Mouse (Mus musculus): ENCODE results near the gene 1810037I17Rik. TPM values are rescaled to one million over a fixed set of nuclear protein-coding genes. Genes with fewer than 3 reads are reported as not detected.

Gene 1810037I17Rik
- total RNA-seq (2021), result 10 to 100 TPM; 50.8 to 53.7 TPM
- long read RNA-seq, experiment 1, transcript 1810037I17Rik-201 (2 exons, 1,160 nt), result major isoform, 30 of 30 reads
- long read RNA-seq, experiment 1, partial matches to known transcripts, result 0 of 30 reads
- long read RNA-seq, experiment 1, other reads (novel, unspliced or antisense), result 0 of 30 reads
- long read RNA-seq, experiment 2, transcript 1810037I17Rik-201 (2 exons, 1,160 nt), result major isoform, 58 of 61 reads
- long read RNA-seq, experiment 2, partial matches to known transcripts, result 0 of 61 reads
- long read RNA-seq, experiment 2, other reads (novel, unspliced or antisense), result 3 of 61 reads

- H3K4me3 ChIP-seq, result peak within 1 kb of the TSS; percentile 81
- peak within 1 kb of the TSS; percentile 81 for H3K27ac ChIP-seq
- TF ChIP-seq CTCF (conservative IDR thresholded peaks at IDR 0.05), result peak; percentile 56
- DNase-seq (ENCODE audit: low spot score in 2 of 2), result peak; percentile 97
These were observed at the start of gene 1810037I17Rik for GRCm38 (mm10) chr3:122924009-122924914. Gene 1810037I17Rik (plus strand): TSS chr3:122924203.

- no peak for TF ChIP-seq CTCF (conservative IDR thresholded peaks at IDR 0.05)
- no peak overlapping the region for H3K4me3 ChIP-seq
- no peak for DNase-seq (ENCODE audit: low spot score in 2 of 2)
- H3K27ac ChIP-seq, result no peak overlapping the region
These were observed 47.1 kb upstream of the 1810037I17Rik start for GRCm38 (mm10) chr3:122876870-122877269.

DNA sequence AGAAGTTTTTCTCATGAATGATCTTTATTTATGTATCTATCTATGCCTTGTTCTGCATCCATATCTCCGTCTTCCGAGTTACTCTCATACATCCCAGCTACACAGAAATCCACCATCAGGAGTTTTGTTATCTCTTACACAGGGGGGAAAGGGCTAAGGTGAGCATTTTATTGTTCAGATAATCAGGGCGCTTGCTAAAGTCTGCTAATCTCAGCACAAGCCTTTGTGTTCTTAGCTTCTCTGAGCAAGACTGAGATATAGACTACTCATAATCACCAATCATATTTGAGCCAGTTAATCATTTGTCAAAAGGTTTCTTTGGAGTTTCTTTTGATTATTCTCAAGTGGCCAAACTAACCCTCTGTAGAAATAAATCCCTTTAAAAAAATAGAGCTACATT, 46.5 kb upstream of the 1810037I17Rik start:
- TF ChIP-seq CTCF (conservative IDR thresholded peaks at IDR 0.05), result no peak

DNA sequence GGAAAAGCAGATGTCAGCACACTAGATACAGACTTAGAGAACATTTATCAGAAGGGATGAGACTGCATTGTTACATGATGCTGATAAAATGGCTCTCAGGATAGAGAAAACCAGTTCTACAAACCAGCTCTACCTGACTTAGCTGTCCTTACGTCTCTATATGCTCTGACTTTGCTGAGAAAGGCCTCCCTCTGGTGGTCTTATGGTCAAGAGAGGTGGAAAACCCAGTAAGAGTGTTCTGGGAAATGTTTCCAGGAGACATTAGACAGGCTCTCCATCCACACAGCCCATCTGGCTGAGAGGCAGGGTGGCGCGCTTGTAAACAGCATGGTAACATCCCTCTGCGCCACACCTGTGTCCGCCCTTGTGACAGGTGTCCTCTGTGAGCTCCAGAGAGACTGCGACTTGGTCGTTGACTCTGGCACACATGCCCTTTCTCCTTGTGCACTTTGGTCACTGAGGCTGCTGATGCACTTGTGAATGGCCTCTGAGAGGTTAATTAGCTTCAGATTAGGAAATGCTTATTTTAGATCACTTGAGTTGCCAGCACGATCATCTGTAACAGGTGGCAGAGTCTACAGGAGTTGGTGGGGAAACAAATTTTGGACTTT, 45.2 kb upstream of the 1810037I17Rik start:
- Histone ChIP-seq H3K4me3 (no peak overlapping the region), H3K27ac (no peak overlapping the region)
- TF ChIP-seq CTCF (conservative IDR thresholded peaks at IDR 0.05), result no peak
- DNase-seq (ENCODE audit: low spot score in 2 of 2), result no peak

More for the DNA sequence above, 46.5 kb upstream of the 1810037I17Rik start:
- Histone ChIP-seq H3K27ac (no peak overlapping the region), H3K4me3 (no peak overlapping the region)
- DNase-seq (ENCODE audit: low spot score in 2 of 2), result no peak

DNA sequence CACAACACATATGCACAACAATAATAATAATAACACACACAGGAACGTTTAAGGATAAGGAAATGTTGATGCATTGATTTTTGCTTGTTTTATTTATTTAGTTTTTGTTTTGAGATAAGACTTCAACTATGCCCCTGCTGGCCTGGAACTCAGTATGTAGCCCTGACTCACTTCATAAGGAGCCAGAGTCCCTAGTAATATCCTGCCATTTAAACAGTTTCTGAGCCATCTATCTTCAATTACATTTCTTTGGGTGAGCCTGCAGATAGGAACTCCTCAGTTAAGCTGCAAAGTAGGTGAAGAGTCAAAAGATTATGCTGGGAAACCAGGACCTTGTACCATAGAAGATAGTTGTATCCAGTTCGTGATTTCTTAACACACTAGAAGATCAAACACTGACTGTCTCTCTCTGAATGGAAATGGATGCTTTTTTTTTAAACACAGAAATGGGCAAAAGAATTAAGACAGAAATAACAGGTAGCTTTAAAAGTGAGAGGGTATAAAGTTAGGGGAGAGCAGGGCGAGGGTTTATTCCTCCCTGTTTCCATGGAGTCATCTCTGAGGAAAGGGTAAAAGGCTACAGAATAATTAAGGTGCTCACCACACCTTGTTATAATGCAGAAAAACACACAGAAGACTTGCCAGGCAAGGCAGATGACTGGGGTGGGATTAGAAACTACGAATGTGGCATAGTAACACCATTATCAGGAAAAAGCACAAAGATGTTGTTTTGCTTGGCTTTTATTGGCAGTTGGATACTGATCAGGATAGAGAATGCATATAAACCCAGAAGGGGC, 36.3 kb upstream of the 1810037I17Rik start:
- no peak for TF ChIP-seq CTCF (conservative IDR thresholded peaks at IDR 0.05)
- no peak overlapping the region for H3K4me3 ChIP-seq
- no peak for DNase-seq (ENCODE audit: low spot score in 2 of 2)
- no peak overlapping the region for H3K27ac ChIP-seq

- TF ChIP-seq CTCF (conservative IDR thresholded peaks at IDR 0.05), result no peak
- no peak for DNase-seq (ENCODE audit: low spot score in 2 of 2)
- no peak overlapping the region for H3K27ac ChIP-seq
- no peak overlapping the region for H3K4me3 ChIP-seq
These were observed 35.6 kb upstream of the 1810037I17Rik start for GRCm38 (mm10) chr3:122888371-122888819.

GRCm38 (mm10) chr3:122894772-122895171, 29.2 kb upstream of the 1810037I17Rik start, which contains the start of gene Fabp2:
Gene Fabp2 (plus strand): TSS chr3:122895072.
- no peak for TF ChIP-seq CTCF (conservative IDR thresholded peaks at IDR 0.05)
- Histone ChIP-seq H3K4me3 (no peak within 1 kb of the TSS), H3K27ac (no peak within 1 kb of the TSS)
- no peak for DNase-seq (ENCODE audit: low spot score in 2 of 2)

- H3K27ac ChIP-seq, result no peak overlapping the region
- H3K4me3 ChIP-seq, result no peak overlapping the region
- TF ChIP-seq CTCF (conservative IDR thresholded peaks at IDR 0.05), result no peak
- no peak for DNase-seq (ENCODE audit: low spot score in 2 of 2)
These were observed 28.7 kb upstream of the 1810037I17Rik start for GRCm38 (mm10) chr3:122895189-122895731.

DNA sequence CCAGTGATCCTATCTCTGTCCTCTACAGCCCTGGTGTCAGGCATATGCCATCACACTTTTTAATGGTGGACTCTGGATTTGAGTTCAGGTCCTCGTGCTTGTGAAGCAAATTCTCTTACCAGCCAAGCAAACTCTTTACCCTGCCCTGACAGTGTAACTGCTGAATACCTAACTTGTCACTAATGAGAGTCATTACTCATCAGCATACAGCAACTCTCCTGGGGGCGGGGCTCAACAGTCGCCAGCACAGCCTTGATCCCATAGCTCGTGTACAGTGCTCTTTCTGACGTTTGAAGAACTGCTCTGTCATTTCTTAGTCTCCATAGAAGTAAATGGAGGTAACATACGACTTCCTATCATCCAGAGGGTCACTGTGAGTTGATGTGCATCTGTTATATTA, 25.7 kb upstream of the 1810037I17Rik start:
- no peak overlapping the region for H3K27ac ChIP-seq
- no peak for DNase-seq (ENCODE audit: low spot score in 2 of 2)
- H3K4me3 ChIP-seq, result no peak overlapping the region
- TF ChIP-seq CTCF (conservative IDR thresholded peaks at IDR 0.05), result no peak

- H3K4me3 ChIP-seq, result no peak overlapping the region
- peak; percentile 19 to 46 for DNase-seq (ENCODE audit: low spot score in 2 of 2)
These were observed 20.1 kb upstream of the 1810037I17Rik start for GRCm38 (mm10) chr3:122903746-122904433.

GRCm38 (mm10) chr3:122907841-122908240, 16.2 kb upstream of the 1810037I17Rik start:
- no peak overlapping the region for H3K27ac ChIP-seq
- no peak for DNase-seq (ENCODE audit: low spot score in 2 of 2)
- no peak overlapping the region for H3K4me3 ChIP-seq
- TF ChIP-seq CTCF (conservative IDR thresholded peaks at IDR 0.05), result no peak

More at GRCm38 (mm10) chr3:122903746-122904433, 20.1 kb upstream of the 1810037I17Rik start:
- TF ChIP-seq CTCF (conservative IDR thresholded peaks at IDR 0.05), result peak; percentile 93
- H3K27ac ChIP-seq, result no peak overlapping the region

Measured in layer of hippocampus, adult 2 months (tissue).